Mouse (Mus musculus): ENCODE measurements around the gene Fam57a. TPM values are rescaled to one million over a fixed set of nuclear protein-coding genes. Genes with fewer than 3 reads are reported as not detected.

Fam57a gene
- polyA plus RNA-seq, 1 experiment from 2014 or later = 32.4 TPM

- no peaks in the 10 kb centered on the region for H3K9me3 ChIP-seq (replicated peaks)
- H3K4me3 ChIP-seq = no peak overlapping the region
- H3K4me1 ChIP-seq = 0 out of 2 replicates have a peak, but pooled peaks cover under 1% of the 10 kb centered on the region
- peaks cover 93% of the 10 kb centered on the region for H3K36me3 ChIP-seq
- no peak for DNase-seq (ENCODE audit: low spot score)
- WGBS = 95% methylated on average over 3 of the region's 3 CpGs
- H3K27ac ChIP-seq (replicated peaks) = no peak overlapping the region
- H3K27me3 ChIP-seq (ENCODE audit: low read depth, poor library complexity, severe bottlenecking) = no peaks in the 10 kb centered on the region
These were observed 56.7 kb downstream of the Fam57a start for GRCm38 (mm10) chr11:76236136-76236535.

GRCm38 (mm10) chr11:76239750-76240149 lies 60.3 kb downstream of the Fam57a start:
- H3K27me3 ChIP-seq (ENCODE audit: low read depth, poor library complexity, severe bottlenecking) = no peaks in the 10 kb centered on the region
- WGBS = 94% methylated on average over 2 of the region's 2 CpGs
- H3K9me3 ChIP-seq (replicated peaks) = no peaks in the 10 kb centered on the region
- peaks cover 57% of the 10 kb centered on the region for H3K36me3 ChIP-seq
- DNase-seq (ENCODE audit: low spot score) = no peak
- H3K4me3 ChIP-seq = no peak overlapping the region
- H3K4me1 ChIP-seq = peaks cover 22% of the 10 kb centered on the region
- no peak overlapping the region for H3K27ac ChIP-seq (replicated peaks)

GRCm38 (mm10) chr11:76242901-76243810 lies 63.7 kb downstream of the Fam57a start, which contains the start of the genes Mrm3 and Glod4:
TSS of gene Mrm3 (plus strand) at chr11:76243715.
TSS of gene Glod4 (minus strand) at chr11:76243725.
- under 1% methylated on average over 61 of the region's 61 CpGs for WGBS
- Histone ChIP-seq H3K9me3 (replicated peaks) (no peaks in the 10 kb centered on the region), H3K27me3 (ENCODE audit: low read depth, poor library complexity, severe bottlenecking) (no peaks in the 10 kb centered on the region), H3K4me3 (peak within 1 kb of the TSS; percentile 72), H3K27ac (replicated peaks) (peak within 1 kb of the TSS; percentile 87), H3K4me1 (peaks cover 25% of the 10 kb centered on the region), H3K36me3 (peaks cover 38% of the 10 kb centered on the region)
- peak; percentile 93 for DNase-seq (ENCODE audit: low spot score)

GRCm38 (mm10) chr11:76243811-76244546 lies 64.5 kb downstream of the Fam57a start:
- Histone ChIP-seq H3K27ac (replicated peaks) (peak overlapping the region; percentile 87), H3K9me3 (replicated peaks) (no peaks in the 10 kb centered on the region), H3K27me3 (ENCODE audit: low read depth, poor library complexity, severe bottlenecking) (no peaks in the 10 kb centered on the region), H3K4me3 (peak overlapping the region; percentile 72), H3K36me3 (peaks cover 37% of the 10 kb centered on the region), H3K4me1 (peaks cover 25% of the 10 kb centered on the region)
- no peak for DNase-seq (ENCODE audit: low spot score)
- 6% methylated on average over 34 of the region's 34 CpGs for WGBS

- peaks cover 38% of the 10 kb centered on the region for H3K36me3 ChIP-seq
- H3K9me3 ChIP-seq (replicated peaks) = no peaks in the 10 kb centered on the region
- no peak overlapping the region for H3K27ac ChIP-seq (replicated peaks)
- H3K27me3 ChIP-seq (ENCODE audit: low read depth, poor library complexity, severe bottlenecking) = no peaks in the 10 kb centered on the region
- peaks cover 25% of the 10 kb centered on the region for H3K4me1 ChIP-seq
- DNase-seq (ENCODE audit: low spot score) = no peak
- H3K4me3 ChIP-seq = no peak overlapping the region
These were observed 67.0 kb downstream of the Fam57a start for GRCm38 (mm10) chr11:76246439-76246838.

- H3K27me3 ChIP-seq (ENCODE audit: low read depth, poor library complexity, severe bottlenecking) = no peaks in the 10 kb centered on the region
- no peak for DNase-seq (ENCODE audit: low spot score)
- peaks cover 20% of the 10 kb centered on the region for H3K4me1 ChIP-seq
- H3K36me3 ChIP-seq = peaks cover 38% of the 10 kb centered on the region
- no peaks in the 10 kb centered on the region for H3K9me3 ChIP-seq (replicated peaks)
- H3K4me3 ChIP-seq = no peak overlapping the region
- WGBS = 65% methylated on average over 2 of the region's 2 CpGs
- no peak overlapping the region for H3K27ac ChIP-seq (replicated peaks)
These were observed 67.8 kb downstream of the Fam57a start for GRCm38 (mm10) chr11:76247239-76247638.

- Histone ChIP-seq H3K4me3 (no peak overlapping the region), H3K36me3 (peaks cover 50% of the 10 kb centered on the region), H3K27me3 (ENCODE audit: low read depth, poor library complexity, severe bottlenecking) (no peaks in the 10 kb centered on the region), H3K27ac (replicated peaks) (no peak overlapping the region), H3K4me1 (peaks cover 27% of the 10 kb centered on the region), H3K9me3 (replicated peaks) (no peaks in the 10 kb centered on the region)
- whole genome bisulfite sequencing = 58% methylated on average over 3 of the region's 3 CpGs
- no peak for DNase-seq (ENCODE audit: low spot score)
These were observed 72.6 kb downstream of the Fam57a start for GRCm38 (mm10) chr11:76252036-76252435.

GRCm38 (mm10) chr11:76253145-76253917 lies 73.9 kb downstream of the Fam57a start:
- Histone ChIP-seq H3K36me3 (peaks cover 54% of the 10 kb centered on the region), H3K4me3 (no peak overlapping the region), H3K27me3 (ENCODE audit: low read depth, poor library complexity, severe bottlenecking) (no peaks in the 10 kb centered on the region), H3K27ac (replicated peaks) (peak overlapping the region; percentile 63; the same call in 1 of the 2 replicates), H3K4me1 (peaks cover 40% of the 10 kb centered on the region), H3K9me3 (replicated peaks) (no peaks in the 10 kb centered on the region)
- 55% methylated on average over 5 of the region's 5 CpGs for WGBS
- DNase-seq (ENCODE audit: low spot score) = peak; percentile 85

GRCm38 (mm10) chr11:76253918-76254264 lies 74.4 kb downstream of the Fam57a start:
- DNase-seq (ENCODE audit: low spot score) = no peak
- 83% methylated on average over 4 of the region's 4 CpGs for WGBS
- peak overlapping the region; percentile 63 for H3K27ac ChIP-seq (replicated peaks)
- peaks cover 54% of the 10 kb centered on the region for H3K36me3 ChIP-seq
- H3K9me3 ChIP-seq (replicated peaks) = no peaks in the 10 kb centered on the region
- no peaks in the 10 kb centered on the region for H3K27me3 ChIP-seq (ENCODE audit: low read depth, poor library complexity, severe bottlenecking)
- no peak overlapping the region for H3K4me3 ChIP-seq
- H3K4me1 ChIP-seq = peaks cover 46% of the 10 kb centered on the region

GRCm38 (mm10) chr11:76255431-76256001 lies 76.0 kb downstream of the Fam57a start:
- Histone ChIP-seq H3K27ac (replicated peaks) (peak overlapping the region; percentile 46; the same call in 1 of the 2 replicates), H3K4me1 (peaks cover 62% of the 10 kb centered on the region), H3K9me3 (replicated peaks) (no peaks in the 10 kb centered on the region), H3K36me3 (peaks cover 43% of the 10 kb centered on the region), H3K27me3 (ENCODE audit: low read depth, poor library complexity, severe bottlenecking) (no peaks in the 10 kb centered on the region), H3K4me3 (no peak overlapping the region)
- no peak for DNase-seq (ENCODE audit: low spot score)
- WGBS = 75% methylated on average over 4 of the region's 4 CpGs

GRCm38 (mm10) chr11:76256129-76256528 lies 76.7 kb downstream of the Fam57a start:
- H3K4me1 ChIP-seq = peaks cover 68% of the 10 kb centered on the region
- no peaks in the 10 kb centered on the region for H3K27me3 ChIP-seq (ENCODE audit: low read depth, poor library complexity, severe bottlenecking)
- no peak for DNase-seq (ENCODE audit: low spot score)
- H3K27ac ChIP-seq (replicated peaks) = peak overlapping the region; percentile 11; the same call in 1 of the 2 replicates
- no peak overlapping the region for H3K4me3 ChIP-seq
- H3K36me3 ChIP-seq = peaks cover 43% of the 10 kb centered on the region
- WGBS = 61% methylated on average over 5 of the region's 5 CpGs
- H3K9me3 ChIP-seq (replicated peaks) = no peaks in the 10 kb centered on the region

GRCm38 (mm10) chr11:76257386-76257785 lies 77.9 kb downstream of the Fam57a start:
- H3K4me1 ChIP-seq = peaks cover 81% of the 10 kb centered on the region
- H3K36me3 ChIP-seq = peaks cover 49% of the 10 kb centered on the region
- no peak for DNase-seq (ENCODE audit: low spot score)
- no peaks in the 10 kb centered on the region for H3K27me3 ChIP-seq (ENCODE audit: low read depth, poor library complexity, severe bottlenecking)
- H3K4me3 ChIP-seq = no peak overlapping the region
- H3K27ac ChIP-seq (replicated peaks) = peak overlapping the region; percentile 47; the same call in 1 of the 2 replicates
- no peaks in the 10 kb centered on the region for H3K9me3 ChIP-seq (replicated peaks)
- WGBS = 81% methylated on average over 4 of the region's 4 CpGs

All from midbrain, embryonic 10.5 days (tissue).